Mouse (Mus musculus) embryonic fibroblast, embryonic 13.5 days (primary cell): Measurements from ENCODE around the gene Zc3h12a.

Experiments used
- CTCF ChIP-seq: IDR thresholded peaks from 2 replicates; pipeline ENCODE4 v1.5.1; 2011; ENCODE audit warnings: mild to moderate bottlenecking, control low read depth, low read length, moderate library complexity, borderline replicate concordance; ENCODE audit not compliant: insufficient read depth
- POLR2A ChIP-seq: IDR thresholded peaks from 2 replicates; pipeline ENCODE4 v1.6.1; 2011; ENCODE audit warnings: low read depth, mild to moderate bottlenecking, control low read depth, low read length, moderate library complexity

GRCm38 (mm10) chr4:125145213-125145612, 17.6 kb upstream of the Zc3h12a start:
- no peak for TF ChIP-seq CTCF
- no peak for TF ChIP-seq POLR2A
